Mouse (Mus musculus) regulatory T cell (primary cell): ENCODE measurements around the gene Gas7.

Experiments
- in situ Hi-C: fragments of 300-600 bp; cut with MboI, MseI; formaldehyde crosslinking; loops from one replicate; pipeline ENCODE4 v1.15.1; 2025; ENCODE audit warnings: high pct_unique_total_duplicates

Gene Gas7

GRCm38 (mm10) chr11:67694703-67695376 is 239.6 kb downstream of the Gas7 start, which contains the start of gene Rcvrn:
Rcvrn (plus strand) TSS chr11:67695326.
- in situ Hi-C loops: no loop called here

- in situ Hi-C loops: loop anchor here (10.0 kb wide), 1 partner anchor 1738 kb away; no protein-coding TSS in a partner anchor
Observed at GRCm38 (mm10) chr11:67712976-67713375, 257.7 kb downstream of the Gas7 start.

- in situ Hi-C loops: loop anchor here (10.0 kb wide), 1 partner anchor 1741 kb away; no protein-coding TSS in a partner anchor
Observed at GRCm38 (mm10) chr11:67715382-67715781, 260.1 kb downstream of the Gas7 start.

- in situ Hi-C loops: no loop called here
Observed at GRCm38 (mm10) chr11:67721485-67721884, 266.2 kb downstream of the Gas7 start.

- in situ Hi-C loops: no loop called here
Observed at GRCm38 (mm10) chr11:67722399-67723156, 267.3 kb downstream of the Gas7 start.

GRCm38 (mm10) chr11:67723231-67724013 is 268.2 kb downstream of the Gas7 start:
- in situ Hi-C loops: no loop called here

- in situ Hi-C loops: no loop called here
Observed at GRCm38 (mm10) chr11:67727095-67727494, 271.9 kb downstream of the Gas7 start.

GRCm38 (mm10) chr11:67728726-67729125 is 273.5 kb downstream of the Gas7 start:
- in situ Hi-C loops: no loop called here

GRCm38 (mm10) chr11:67731056-67731455 is 275.8 kb downstream of the Gas7 start:
- in situ Hi-C loops: no loop called here

- in situ Hi-C loops: no loop called here
Observed at GRCm38 (mm10) chr11:67733726-67734125, 278.5 kb downstream of the Gas7 start.

GRCm38 (mm10) chr11:67734597-67734996 is 279.4 kb downstream of the Gas7 start:
- in situ Hi-C loops: no loop called here

- in situ Hi-C loops: no loop called here
Observed at GRCm38 (mm10) chr11:67738345-67738744, 283.1 kb downstream of the Gas7 start.
